Mouse (Mus musculus): Measurements from ENCODE around the gene Rnase4. TPM values are rescaled to one million over a fixed set of nuclear protein-coding genes. Genes with fewer than 3 reads are reported as not detected.

Rnase4 gene
- 36.0 TPM for polyA plus RNA-seq (2015; fragmentation: Illumina TruSeq; extraction: RNeasy Lipid Tissue Mini Kit (QIAGEN cat#74804); ENCODE audit: low read depth, low replicate concordance)

DNA sequence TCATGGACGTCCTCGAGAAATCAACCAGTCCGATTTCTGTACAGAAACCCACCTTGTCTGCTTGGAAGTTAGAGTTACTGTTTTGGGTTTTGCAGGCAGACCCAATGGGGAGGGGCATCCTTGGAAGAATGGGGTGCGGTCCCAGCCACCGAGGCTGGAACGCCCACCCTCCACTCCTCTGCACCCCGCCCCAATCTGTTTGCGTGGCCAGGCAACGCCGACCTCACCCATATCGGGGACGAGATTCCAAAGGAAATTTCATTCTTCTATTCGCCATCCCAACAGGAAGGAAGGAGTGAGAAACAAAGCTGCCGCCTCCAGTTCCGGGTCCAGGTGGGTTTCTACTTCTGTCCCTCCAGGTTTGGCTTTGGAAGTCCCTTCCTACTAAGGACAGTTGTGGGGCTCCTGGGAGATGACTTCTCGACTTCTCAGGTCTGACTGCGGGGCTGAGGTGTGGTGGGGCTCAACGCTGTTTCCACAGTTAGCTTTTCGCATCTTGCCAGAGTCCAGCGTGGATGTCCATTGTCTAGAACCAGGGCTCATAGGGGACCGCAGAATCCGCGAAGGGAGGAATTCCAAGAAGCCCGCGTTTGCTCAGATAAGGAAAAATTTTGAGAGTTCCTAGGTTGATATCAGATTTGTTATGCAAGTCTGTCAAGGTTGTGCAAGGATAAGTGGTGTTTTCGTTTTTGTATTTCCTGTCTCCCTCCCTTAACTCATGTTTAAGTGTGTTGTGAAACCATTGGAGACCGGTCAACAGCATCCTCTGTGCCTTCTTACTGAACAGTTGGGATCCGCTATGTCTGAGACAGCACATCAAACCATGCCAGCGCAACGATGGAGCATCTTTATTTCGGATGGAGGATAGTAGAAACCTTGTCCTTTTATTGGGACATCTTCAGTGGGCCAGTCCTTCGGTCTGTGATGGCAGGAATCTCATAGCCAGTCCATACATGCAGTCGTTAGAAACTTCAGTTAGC is at the start of gene Rnase4, which contains the start of gene Ang:
TSS of gene Rnase4 (plus strand) at position 157 of the 980 bp plus-strand sequence.
TSS of gene Ang (plus strand) at position 230 of the 980 bp plus-strand sequence.

GRCm38 (mm10) chr14:51041769-51042168 is 49.1 kb upstream of the Rnase4 start, which contains the start of gene Rnase9:
Gene Rnase9, minus strand, starts transcription at chr14:51041869.

GRCm38 (mm10) chr14:51050063-51050462 is 40.8 kb upstream of the Rnase4 start, which contains the start of gene Rnase11:
Gene Rnase11, minus strand, starts transcription at chr14:51050163.

GRCm38 (mm10) chr14:51057401-51057831 is 33.5 kb upstream of the Rnase4 start, which contains the start of gene Rnase12:
Gene Rnase12, minus strand, starts transcription at chr14:51057661.

DNA sequence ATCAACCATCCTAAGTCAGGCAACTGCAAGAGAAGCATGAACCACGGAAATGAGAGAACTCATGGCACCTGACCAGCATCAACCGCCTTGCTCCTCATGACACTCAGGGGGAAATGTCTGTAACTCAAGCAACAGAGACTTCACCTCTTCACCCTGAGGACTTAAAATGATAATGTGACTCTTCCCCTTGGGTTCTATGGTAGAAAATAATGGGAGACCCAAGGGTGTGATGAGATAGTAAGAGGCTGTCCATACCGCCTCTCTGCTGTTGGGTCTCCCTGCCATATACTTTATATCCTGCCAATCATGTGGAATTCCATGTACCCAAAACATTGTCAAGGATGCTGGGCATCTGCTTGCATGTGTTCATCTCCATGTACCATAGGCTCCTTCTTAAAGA is 16.5 kb upstream of the Rnase4 start, which contains the start of gene Olfr750:
TSS of gene Olfr750 (minus strand) at position 101 of the 400 bp plus-strand sequence.

DNA sequence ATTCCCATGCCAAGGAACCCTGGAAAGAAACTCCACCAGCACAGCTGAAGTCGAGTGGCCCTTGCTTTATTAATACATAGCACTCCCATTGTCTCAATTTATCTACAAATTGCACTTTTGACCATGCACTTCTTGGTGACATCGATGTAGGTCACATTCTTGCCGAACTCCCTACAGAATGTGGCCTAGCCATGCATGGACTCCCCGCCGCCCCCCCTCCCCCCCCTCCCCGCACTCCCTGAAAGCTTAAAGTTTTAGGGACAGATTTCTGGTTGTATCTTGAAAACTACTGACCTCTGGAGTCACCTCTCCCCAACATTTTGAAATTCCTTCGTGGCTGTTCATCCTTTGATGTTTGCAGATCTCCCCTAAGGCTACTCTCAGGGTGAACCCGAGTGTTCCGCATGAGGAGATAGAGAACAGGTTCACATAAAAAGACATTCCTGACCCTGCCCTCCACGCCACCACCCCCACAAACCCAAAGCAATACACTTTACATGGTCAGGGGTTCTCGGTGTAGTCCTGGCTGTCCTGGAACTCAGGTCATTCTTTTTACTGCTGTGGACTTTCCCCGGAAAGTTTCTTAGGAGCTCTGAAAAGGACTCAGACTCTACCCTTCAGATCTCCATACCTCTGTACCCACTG is 23.2 kb downstream of the Rnase4 start, which contains the start of gene Eddm3b:
TSS of gene Eddm3b (plus strand) at position 511 of the 645 bp plus-strand sequence.

GRCm38 (mm10) chr14:51146685-51147084 is 55.8 kb downstream of the Rnase4 start, which contains the start of gene Rnase1:
Gene Rnase1, minus strand, starts transcription at chr14:51146785.

Other genes with a start within 250 kb of the Rnase4 start
- 7.2 TPM for gene Tep1, start 220.5 kb upstream of the Rnase4 start, polyA plus RNA-seq (2015; fragmentation: Illumina TruSeq; extraction: RNeasy Lipid Tissue Mini Kit (QIAGEN cat#74804); ENCODE audit: low read depth, low replicate concordance)
- 4.0 TPM for gene Klhl33, start 193.6 kb upstream of the Rnase4 start, polyA plus RNA-seq (2015; fragmentation: Illumina TruSeq; extraction: RNeasy Lipid Tissue Mini Kit (QIAGEN cat#74804); ENCODE audit: low read depth, low replicate concordance)
- gene Osgep, start 166.2 kb upstream of the Rnase4 start, polyA plus RNA-seq (2015; fragmentation: Illumina TruSeq; extraction: RNeasy Lipid Tissue Mini Kit (QIAGEN cat#74804); ENCODE audit: low read depth, low replicate concordance) = 56.7 TPM
- 67.7 TPM for gene Apex1, start 166.1 kb upstream of the Rnase4 start, polyA plus RNA-seq (2015; fragmentation: Illumina TruSeq; extraction: RNeasy Lipid Tissue Mini Kit (QIAGEN cat#74804); ENCODE audit: low read depth, low replicate concordance)
- gene Pip4p1, start 160.2 kb upstream of the Rnase4 start, polyA plus RNA-seq (2015; fragmentation: Illumina TruSeq; extraction: RNeasy Lipid Tissue Mini Kit (QIAGEN cat#74804); ENCODE audit: low read depth, low replicate concordance) = 131 TPM
- 18.9 TPM for gene Pnp, start 160.0 kb upstream of the Rnase4 start, polyA plus RNA-seq (2015; fragmentation: Illumina TruSeq; extraction: RNeasy Lipid Tissue Mini Kit (QIAGEN cat#74804); ENCODE audit: low read depth, low replicate concordance)
- gene Gm49342, start 146.6 kb upstream of the Rnase4 start, polyA plus RNA-seq (2015; fragmentation: Illumina TruSeq; extraction: RNeasy Lipid Tissue Mini Kit (QIAGEN cat#74804); ENCODE audit: low read depth, low replicate concordance) = 29.9 TPM
- 1.4 TPM for gene Pnp2, start 135.1 kb upstream of the Rnase4 start, polyA plus RNA-seq (2015; fragmentation: Illumina TruSeq; extraction: RNeasy Lipid Tissue Mini Kit (QIAGEN cat#74804); ENCODE audit: low read depth, low replicate concordance)
- gene Rnase10, start 83.3 kb upstream of the Rnase4 start, polyA plus RNA-seq (2015; fragmentation: Illumina TruSeq; extraction: RNeasy Lipid Tissue Mini Kit (QIAGEN cat#74804); ENCODE audit: low read depth, low replicate concordance) = not detected
- gene Rnase9, start 49.2 kb upstream of the Rnase4 start, polyA plus RNA-seq (2015; fragmentation: Illumina TruSeq; extraction: RNeasy Lipid Tissue Mini Kit (QIAGEN cat#74804); ENCODE audit: low read depth, low replicate concordance) = not detected
- gene Rnase11, start 40.9 kb upstream of the Rnase4 start, polyA plus RNA-seq (2015; fragmentation: Illumina TruSeq; extraction: RNeasy Lipid Tissue Mini Kit (QIAGEN cat#74804); ENCODE audit: low read depth, low replicate concordance) = not detected
- gene Rnase12, start 33.4 kb upstream of the Rnase4 start, polyA plus RNA-seq (2015; fragmentation: Illumina TruSeq; extraction: RNeasy Lipid Tissue Mini Kit (QIAGEN cat#74804); ENCODE audit: low read depth, low replicate concordance) = not detected
- gene Olfr750, start 16.6 kb upstream of the Rnase4 start, polyA plus RNA-seq (2015; fragmentation: Illumina TruSeq; extraction: RNeasy Lipid Tissue Mini Kit (QIAGEN cat#74804); ENCODE audit: low read depth, low replicate concordance) = not detected
- gene Ang, start 73 bp downstream of the Rnase4 start, polyA plus RNA-seq (2015; fragmentation: Illumina TruSeq; extraction: RNeasy Lipid Tissue Mini Kit (QIAGEN cat#74804); ENCODE audit: low read depth, low replicate concordance) = 4.3 TPM
- gene Eddm3b, start 23.3 kb downstream of the Rnase4 start, polyA plus RNA-seq (2015; fragmentation: Illumina TruSeq; extraction: RNeasy Lipid Tissue Mini Kit (QIAGEN cat#74804); ENCODE audit: low read depth, low replicate concordance) = not detected
- gene Rnase6, start 32.8 kb downstream of the Rnase4 start, polyA plus RNA-seq (2015; fragmentation: Illumina TruSeq; extraction: RNeasy Lipid Tissue Mini Kit (QIAGEN cat#74804); ENCODE audit: low read depth, low replicate concordance) = 1.1 TPM
- not detected for gene Rnase1, start 55.7 kb downstream of the Rnase4 start, polyA plus RNA-seq (2015; fragmentation: Illumina TruSeq; extraction: RNeasy Lipid Tissue Mini Kit (QIAGEN cat#74804); ENCODE audit: low read depth, low replicate concordance)
- not detected for gene Rnase2b, start 71.2 kb downstream of the Rnase4 start, polyA plus RNA-seq (2015; fragmentation: Illumina TruSeq; extraction: RNeasy Lipid Tissue Mini Kit (QIAGEN cat#74804); ENCODE audit: low read depth, low replicate concordance)
- not detected for gene Ang2, start 108.1 kb downstream of the Rnase4 start, polyA plus RNA-seq (2015; fragmentation: Illumina TruSeq; extraction: RNeasy Lipid Tissue Mini Kit (QIAGEN cat#74804); ENCODE audit: low read depth, low replicate concordance)
- not detected for gene Ear14, start 112.3 kb downstream of the Rnase4 start, polyA plus RNA-seq (2015; fragmentation: Illumina TruSeq; extraction: RNeasy Lipid Tissue Mini Kit (QIAGEN cat#74804); ENCODE audit: low read depth, low replicate concordance)
- gene Rnase2a, start 165.0 kb downstream of the Rnase4 start, polyA plus RNA-seq (2015; fragmentation: Illumina TruSeq; extraction: RNeasy Lipid Tissue Mini Kit (QIAGEN cat#74804); ENCODE audit: low read depth, low replicate concordance) = not detected

Measured in brain, adult 10 weeks (tissue).